Mouse (Mus musculus) megakaryocyte, embryonic 14.5 days (primary cell): Measurements from ENCODE around the gene Trak2. TPM values are rescaled to one million over a fixed set of nuclear protein-coding genes. Genes with fewer than 3 reads are reported as not detected.
"Not testable (repeated sequence)": the region's sequence is repeated elsewhere in the genome, so short reads cannot be mapped to it uniquely, and the experiment has no call there.

Source experiments
- H3K27me3 ChIP-seq: replicated peaks from 2 replicates; pipeline ENCODE3; 2012; ENCODE audit warnings: inconsistent platforms
- H3K36me3 ChIP-seq: replicated peaks from 2 replicates; pipeline ENCODE3; 2012; ENCODE audit warnings: low read length, inconsistent platforms, mixed read lengths
- H3K4me1 ChIP-seq: 2 replicates; pipeline ENCODE4 v1.6.1; 2012; ENCODE audit warnings: inconsistent platforms
- H3K4me3 ChIP-seq: replicated peaks from 2 replicates; pipeline ENCODE3; 2012; ENCODE audit warnings: moderate library complexity, mild to moderate bottlenecking, inconsistent platforms
- H3K9me3 ChIP-seq: 2 replicates; pipeline ENCODE4 v1.6.1; 2012; ENCODE audit warnings: inconsistent platforms
- FLI1 ChIP-seq: IDR thresholded peaks from 2 replicates; pipeline ENCODE4 v1.6.1; 2012; ENCODE audit warnings: low read length, inconsistent platforms, mixed read lengths
- GATA1 ChIP-seq: IDR thresholded peaks from 3 replicates; pipeline ENCODE4 v1.6.1; 2012; ENCODE audit warnings: mixed read lengths, low read length, inconsistent platforms, borderline replicate concordance
- polyA plus RNA-seq: library from polyadenylated mRNA; stranded (reverse); fragments of >175 nt; gene quantifications from 2 replicates; pipeline ENCODE4 v1.2.3, GENCODE M21; 2012; ENCODE audit warnings: low replicate concordance; ENCODE audit not compliant: insufficient read depth

Trak2 gene
- polyA plus RNA-seq, 1 experiment: 24.8 TPM

DNA sequence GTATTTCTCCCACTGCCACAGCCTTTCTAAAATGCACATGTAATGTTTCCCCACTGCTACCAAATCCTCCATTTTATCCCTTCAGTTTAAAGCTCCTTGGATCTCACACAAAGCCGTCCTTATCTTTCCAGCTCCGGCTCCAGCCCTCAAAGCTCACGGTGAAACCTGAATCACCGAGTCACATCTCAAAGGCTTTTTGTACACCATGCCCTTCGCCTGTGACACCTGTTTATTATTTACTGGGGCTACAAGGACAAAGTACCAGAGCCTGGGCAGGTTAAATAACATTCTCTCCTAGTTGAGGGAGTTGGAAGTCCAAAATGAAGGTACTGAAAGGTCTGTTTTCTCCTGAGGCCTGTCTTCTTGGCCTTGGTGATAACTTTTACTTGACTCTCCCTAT lies 3.2 kb downstream of the Trak2 start:
- Histone ChIP-seq H3K36me3 (peaks cover 7% of the 10 kb centered on the region), H3K4me1 (peaks cover 77% of the 10 kb centered on the region)
- no peak for TF ChIP-seq FLI1
- no peak for TF ChIP-seq GATA1

GRCm38 (mm10) chr1:58967534-58967933 lies 5.7 kb downstream of the Trak2 start:
- TF ChIP-seq GATA1: no peak
- no peak for TF ChIP-seq FLI1
- H3K4me3 ChIP-seq: no peak overlapping the region
- no peaks in the 10 kb centered on the region for H3K27me3 ChIP-seq
- peaks cover 9% of the 10 kb centered on the region for H3K36me3 ChIP-seq
- H3K9me3 ChIP-seq: no peaks in the 10 kb centered on the region
- peaks cover 99% of the 10 kb centered on the region for H3K4me1 ChIP-seq

More for the DNA sequence above, 3.2 kb downstream of the Trak2 start:
- Histone ChIP-seq H3K4me3 (no peak overlapping the region), H3K9me3 (no peaks in the 10 kb centered on the region), H3K27me3 (no peaks in the 10 kb centered on the region)

DNA sequence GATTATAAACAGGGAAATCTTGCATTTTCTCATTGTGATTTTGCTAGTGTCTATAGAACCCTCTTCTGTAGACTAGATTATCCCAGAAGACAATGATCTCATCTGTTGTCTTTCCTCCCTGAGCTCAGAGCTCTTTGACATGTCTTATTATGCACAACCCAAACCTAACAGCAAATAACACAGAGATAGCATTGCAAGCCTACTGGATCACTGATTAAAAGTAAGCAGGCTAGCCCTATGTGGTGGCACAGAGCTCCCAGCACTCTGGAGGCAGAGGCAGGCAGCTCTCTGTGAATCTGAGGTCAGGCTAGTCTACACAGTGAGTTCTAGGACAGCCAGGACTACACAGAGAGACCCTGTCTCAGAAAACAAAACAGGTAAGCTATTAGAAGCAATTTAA lies 10.4 kb downstream of the Trak2 start:
- H3K4me1 ChIP-seq: peaks cover 96% of the 10 kb centered on the region
- H3K27me3 ChIP-seq: no peaks in the 10 kb centered on the region
- no peaks in the 10 kb centered on the region for H3K9me3 ChIP-seq
- H3K4me3 ChIP-seq: no peak overlapping the region
- peaks cover 16% of the 10 kb centered on the region for H3K36me3 ChIP-seq
- TF ChIP-seq FLI1: no peak
- no peak for TF ChIP-seq GATA1

DNA sequence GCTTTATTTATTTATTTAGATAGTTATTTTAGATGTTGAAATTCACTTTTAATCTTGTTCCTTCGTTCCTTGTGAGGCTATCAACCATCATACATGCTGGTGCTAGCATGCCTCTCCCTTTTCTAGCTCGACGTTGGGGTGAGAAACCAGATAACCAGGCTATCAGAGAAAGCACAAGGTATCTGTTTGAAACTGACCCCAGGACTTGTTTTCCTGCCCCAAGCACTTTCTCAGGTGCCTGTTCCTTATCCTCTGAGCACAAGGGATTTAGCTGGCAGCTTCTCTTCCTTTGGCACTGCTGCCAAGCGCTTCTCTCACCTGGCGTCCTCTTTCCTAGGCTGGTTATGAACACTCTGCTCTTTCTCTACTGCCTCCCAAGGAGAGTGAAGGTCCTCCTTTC lies 10.8 kb downstream of the Trak2 start:
- Histone ChIP-seq H3K36me3 (peaks cover 17% of the 10 kb centered on the region), H3K4me3 (no peak overlapping the region), H3K27me3 (no peaks in the 10 kb centered on the region), H3K4me1 (peaks cover 96% of the 10 kb centered on the region), H3K9me3 (no peaks in the 10 kb centered on the region)
- no peak for TF ChIP-seq GATA1
- TF ChIP-seq FLI1: no peak

DNA sequence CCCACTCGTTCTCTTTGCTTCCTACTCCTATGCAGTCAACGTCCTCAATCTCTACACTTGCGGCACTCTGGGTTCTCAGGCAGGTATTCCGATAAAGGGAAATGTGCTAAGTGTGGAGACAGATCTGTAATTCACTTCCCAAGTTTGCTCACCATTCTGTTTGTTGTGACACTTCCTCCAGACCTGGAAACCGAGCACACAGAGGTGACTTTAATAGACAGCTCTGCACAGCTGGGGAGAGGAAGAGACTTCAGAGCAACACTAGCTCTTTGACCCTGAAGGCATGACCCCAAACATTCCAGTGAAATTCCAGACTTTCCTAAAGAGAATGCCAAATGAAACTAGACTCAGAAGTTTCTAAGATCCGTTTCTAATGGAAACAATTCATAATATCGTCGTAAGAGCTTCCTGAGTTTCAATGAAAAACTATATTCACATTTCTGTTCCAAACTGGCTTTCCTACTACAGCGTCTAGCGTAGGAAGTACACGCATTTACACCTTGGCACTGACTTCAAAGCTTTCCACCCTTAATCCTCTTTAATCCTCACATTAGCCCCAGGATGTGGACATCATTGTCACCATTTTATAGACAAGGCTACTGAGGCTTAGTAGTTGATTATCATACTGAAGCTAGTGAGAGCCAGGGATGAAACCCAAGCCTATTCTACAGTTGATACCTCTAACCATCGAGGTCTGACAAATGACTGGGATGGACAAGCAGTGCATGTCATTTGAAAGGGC lies 11.9 kb downstream of the Trak2 start:
- H3K36me3 ChIP-seq: peaks cover 17% of the 10 kb centered on the region
- H3K27me3 ChIP-seq: no peaks in the 10 kb centered on the region
- TF ChIP-seq FLI1 (no peak), GATA1 (no peak)
- peaks cover 95% of the 10 kb centered on the region for H3K4me1 ChIP-seq
- H3K4me3 ChIP-seq: no peak overlapping the region
- no peaks in the 10 kb centered on the region for H3K9me3 ChIP-seq

DNA sequence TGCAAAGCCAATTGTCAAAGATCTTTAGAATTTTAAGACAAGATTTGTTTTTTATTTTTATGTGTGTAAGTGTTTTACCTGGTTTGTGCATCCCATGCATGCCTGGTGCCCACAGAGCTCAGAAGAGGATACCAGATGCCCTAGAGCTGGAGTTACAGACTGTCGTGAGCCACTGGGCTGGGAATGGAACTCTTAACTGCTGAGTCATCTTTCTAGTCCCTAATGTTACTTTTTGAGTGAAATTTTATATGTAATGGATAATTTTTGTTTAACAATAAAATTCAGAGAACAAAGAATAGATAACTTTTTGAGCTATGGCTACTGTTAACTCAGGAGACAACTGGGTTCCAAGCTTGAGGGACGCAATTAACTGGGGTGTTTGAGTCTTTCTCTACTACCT lies 13.5 kb downstream of the Trak2 start:
- H3K9me3 ChIP-seq: no peaks in the 10 kb centered on the region
- peaks cover 95% of the 10 kb centered on the region for H3K4me1 ChIP-seq
- H3K27me3 ChIP-seq: no peaks in the 10 kb centered on the region
- H3K4me3 ChIP-seq: no peak overlapping the region
- H3K36me3 ChIP-seq: peaks cover 17% of the 10 kb centered on the region
- no peak for TF ChIP-seq FLI1
- TF ChIP-seq GATA1: no peak

DNA sequence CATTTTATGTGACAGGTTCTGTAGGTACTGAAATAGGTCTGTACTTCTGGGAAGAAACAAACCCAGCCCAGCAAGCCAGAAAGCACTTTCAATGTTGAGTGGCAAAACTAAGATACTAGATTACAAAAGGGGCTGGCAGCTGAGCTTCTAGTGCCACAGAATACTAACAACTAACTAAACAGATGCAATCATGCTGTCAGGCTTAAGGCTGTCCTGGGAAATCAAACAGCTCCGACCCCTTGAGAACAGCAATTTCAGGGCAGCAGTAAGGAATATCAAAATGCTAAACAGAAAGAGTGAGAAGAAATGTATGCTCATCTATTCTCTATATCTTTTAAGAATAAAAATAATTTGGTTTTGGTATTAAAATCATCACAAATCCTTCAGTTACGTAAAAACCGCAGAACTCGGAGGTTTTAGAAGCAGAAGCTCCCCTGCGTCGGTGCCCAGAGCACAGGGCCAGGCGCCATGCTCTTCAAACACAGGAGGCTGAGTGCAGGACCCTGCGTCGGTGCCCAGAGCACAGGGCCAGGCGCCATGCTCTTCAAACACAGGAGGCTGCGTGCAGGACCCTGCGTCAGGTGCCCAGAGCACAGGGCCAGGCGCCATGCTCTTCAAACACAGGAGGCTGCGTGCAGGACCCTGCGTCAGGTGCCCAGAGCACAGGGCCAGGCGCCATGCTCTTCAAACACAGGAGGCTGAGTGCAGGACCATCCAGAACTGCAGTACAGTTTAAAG lies 14.3 kb downstream of the Trak2 start:
- H3K9me3 ChIP-seq, H3K27me3 ChIP-seq, H3K4me3 ChIP-seq: not testable (repeated sequence)
- Histone ChIP-seq H3K4me1 (peaks cover 95% of the 10 kb centered on the region), H3K36me3 (peaks cover 17% of the 10 kb centered on the region)

DNA sequence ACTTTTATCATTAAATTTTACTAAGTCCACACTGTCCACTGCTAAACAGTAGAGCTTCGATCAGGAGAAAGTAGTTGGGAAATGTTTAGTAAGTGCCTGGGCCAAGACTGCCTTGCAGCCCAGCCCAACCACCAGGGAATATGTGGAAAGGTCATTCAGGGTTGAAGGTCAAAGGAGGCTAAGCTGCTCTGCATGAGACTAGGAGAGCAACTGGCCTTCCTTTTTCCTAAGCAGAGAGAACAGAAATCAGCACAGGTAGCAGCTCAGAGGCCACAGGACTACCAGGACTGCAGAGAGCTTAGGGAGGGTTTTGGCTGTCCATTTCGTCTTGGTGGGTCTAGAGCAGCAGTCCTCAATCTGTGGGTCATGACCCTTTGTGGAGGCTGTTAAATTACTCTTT lies 15.3 kb downstream of the Trak2 start:
- peaks cover 95% of the 10 kb centered on the region for H3K4me1 ChIP-seq
- no peaks in the 10 kb centered on the region for H3K9me3 ChIP-seq
- TF ChIP-seq FLI1: no peak
- TF ChIP-seq GATA1: no peak
- no peak overlapping the region for H3K4me3 ChIP-seq
- H3K27me3 ChIP-seq: no peaks in the 10 kb centered on the region
- peaks cover 16% of the 10 kb centered on the region for H3K36me3 ChIP-seq

DNA sequence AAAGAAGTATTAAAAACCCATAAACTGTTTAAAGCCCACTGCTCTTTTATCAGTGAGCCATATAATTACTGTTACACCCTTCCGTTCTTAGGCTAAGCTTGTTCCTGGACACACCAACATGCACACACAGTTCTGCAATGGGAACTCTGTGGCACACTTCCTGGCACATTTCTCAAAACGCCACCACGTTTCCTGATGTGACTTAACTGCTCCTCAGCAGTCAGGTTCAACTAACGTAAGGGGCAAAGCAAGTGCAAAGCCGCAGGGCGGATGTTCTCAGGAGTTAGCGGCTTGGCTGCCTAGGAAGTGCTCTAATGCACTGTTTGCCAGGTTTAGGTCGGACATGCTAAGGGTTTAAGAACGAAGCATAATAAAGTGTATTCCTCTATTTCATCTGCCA lies 17.0 kb downstream of the Trak2 start:
- Histone ChIP-seq H3K36me3 (peaks cover 18% of the 10 kb centered on the region), H3K9me3 (no peaks in the 10 kb centered on the region), H3K27me3 (no peaks in the 10 kb centered on the region), H3K4me3 (peak overlapping the region; percentile 81), H3K4me1 (peaks cover 95% of the 10 kb centered on the region)
- TF ChIP-seq FLI1 (no peak), GATA1 (no peak)

DNA sequence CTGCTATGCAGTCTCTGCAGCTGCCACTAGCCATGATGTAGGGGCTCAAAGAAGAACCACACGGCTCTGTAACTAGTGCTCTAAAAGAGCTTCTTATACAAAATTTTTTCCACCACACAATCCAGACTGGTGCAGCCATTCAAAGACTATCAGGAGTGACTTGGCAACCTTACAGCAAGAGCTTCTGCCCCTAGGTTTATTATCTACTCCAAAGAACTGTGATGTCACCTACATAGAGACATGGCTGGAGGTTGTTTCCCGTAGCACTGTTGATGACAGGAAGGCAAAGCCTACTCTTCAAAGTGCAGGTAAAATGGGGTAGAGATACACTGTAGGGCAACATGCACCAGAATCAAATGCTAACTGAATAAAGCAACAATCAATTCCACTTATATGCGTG lies 17.5 kb downstream of the Trak2 start:
- Histone ChIP-seq H3K9me3 (no peaks in the 10 kb centered on the region), H3K4me1 (peaks cover 95% of the 10 kb centered on the region), H3K4me3 (peak overlapping the region; percentile 64), H3K36me3 (peaks cover 13% of the 10 kb centered on the region), H3K27me3 (no peaks in the 10 kb centered on the region)
- TF ChIP-seq FLI1 (no peak), GATA1 (no peak)
